Mouse (Mus musculus): ENCODE data around the gene Olfr344. TPM values are rescaled to one million over a fixed set of nuclear protein-coding genes. Genes with fewer than 3 reads are reported as not detected.

Olfr344 gene
- total RNA-seq (2022): under 1 TPM in 1 of 4 experiments, not detected in 3; 0.03 TPM

GRCm38 (mm10) chr2:36566362-36566761 is at the start of gene Olfr344:
Gene Olfr344 (plus strand): TSS chr2:36566662.
- DNase-seq: no peak

GRCm38 (mm10) chr2:36524698-36525097 is 41.8 kb upstream of the Olfr344 start, which contains the start of gene Olfr342:
Gene Olfr342 (plus strand): TSS chr2:36524998.
- DNase-seq: no peak

GRCm38 (mm10) chr2:36565156-36565555 is 1.3 kb upstream of the Olfr344 start:
- DNase-seq: no peak

GRCm38 (mm10) chr2:36567022-36567421 is 560 bp downstream of the Olfr344 start:
- no peak for DNase-seq

- no peak for DNase-seq
These were observed 1.4 kb downstream of the Olfr344 start for GRCm38 (mm10) chr2:36567845-36568244.

Other genes with a start within 250 kb of the Olfr344 start
- gene Olfr338, start 193.1 kb upstream of the Olfr344 start, total RNA-seq (2022): under 1 TPM in 1 of 4 experiments, not detected in 3; 0.06 TPM
- gene Olfr339, start 147.7 kb upstream of the Olfr344 start, total RNA-seq (2022): not detected
- not detected for gene Olfr340, start 114.1 kb upstream of the Olfr344 start, total RNA-seq (2022)
- not detected for gene Olfr341, start 84.2 kb upstream of the Olfr344 start, total RNA-seq (2022)
- not detected for gene Olfr342, start 41.7 kb upstream of the Olfr344 start, total RNA-seq (2022)
- not detected for gene Olfr345, start 73.4 kb downstream of the Olfr344 start, total RNA-seq (2022)
- not detected for gene Olfr346, start 119.1 kb downstream of the Olfr344 start, total RNA-seq (2022)
- not detected for gene Olfr347, start 165.2 kb downstream of the Olfr344 start, total RNA-seq (2022)
- not detected for gene Olfr348, start 217.6 kb downstream of the Olfr344 start, total RNA-seq (2022)
- gene Olfr50, start 223.9 kb downstream of the Olfr344 start, total RNA-seq (2022): not detected

Measured in adrenal gland, adult 8-10 months (tissue).